Mouse (Mus musculus): ENCODE measurements around the gene Frmd4a. TPM values are rescaled to one million over a fixed set of nuclear protein-coding genes. Genes with fewer than 3 reads are reported as not detected.

Frmd4a gene
- 7.7 and 9.3 TPM in 2 replicates for polyA plus RNA-seq (2012; ENCODE audit: insufficient read depth, low replicate concordance)

DNA sequence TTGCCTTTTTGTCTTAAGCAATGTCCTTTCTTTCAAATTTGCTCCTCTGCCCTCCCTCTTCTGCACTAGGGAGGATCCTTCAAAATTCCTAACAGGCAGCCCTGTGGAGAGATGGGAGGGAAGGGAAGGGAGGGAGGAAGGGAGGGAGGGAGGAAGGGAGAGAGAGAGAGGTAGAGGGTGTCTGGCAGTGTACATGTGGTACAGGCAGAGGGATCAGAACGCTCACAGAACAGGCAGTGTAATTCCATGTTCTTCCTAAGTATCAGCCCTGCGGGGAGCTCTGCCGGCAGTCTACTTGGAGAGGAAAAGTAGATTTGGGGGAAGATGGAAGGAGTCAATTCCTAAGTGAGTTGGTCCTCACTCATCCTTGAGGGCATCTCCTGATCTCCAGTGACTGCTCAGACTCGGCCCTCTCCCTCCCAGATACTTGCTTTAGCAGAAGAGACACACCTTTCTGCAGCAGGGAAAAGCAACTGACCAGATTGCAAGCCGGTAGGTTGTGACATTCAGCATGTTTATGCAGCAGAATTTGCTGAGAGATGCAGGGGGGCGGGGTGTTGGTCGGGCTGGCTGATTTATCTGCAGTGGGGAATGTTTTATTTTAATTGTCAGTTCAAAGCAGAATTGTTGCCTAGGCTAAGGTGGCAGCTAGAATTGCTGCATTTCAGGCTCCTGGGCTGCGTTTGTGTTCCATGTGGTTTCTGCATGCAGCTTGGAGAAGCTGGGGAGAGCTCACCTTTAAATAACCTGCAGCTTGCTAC, at the start of gene Frmd4a:
TSS of gene Frmd4a (plus strand) at position 190 of the 761 bp plus-strand sequence.
- no peaks in the 10 kb centered on the region for H3K9me3 ChIP-seq
- no peak within 1 kb of the TSS for H3K4me3 ChIP-seq (replicated peaks)
- no peak for TF ChIP-seq FLI1 (IDR thresholded peaks at IDR 0.05; ENCODE audit: low read length)
- TF ChIP-seq GATA1 (IDR thresholded peaks at IDR 0.05; ENCODE audit: borderline replicate concordance, low read length), result no peak
- H3K4me1 ChIP-seq, result no peaks in the 10 kb centered on the region
- peaks cover 2% of the 10 kb centered on the region for H3K27me3 ChIP-seq (replicated peaks)
- H3K36me3 ChIP-seq (replicated peaks; ENCODE audit: low read length), result no peaks in the 10 kb centered on the region

DNA sequence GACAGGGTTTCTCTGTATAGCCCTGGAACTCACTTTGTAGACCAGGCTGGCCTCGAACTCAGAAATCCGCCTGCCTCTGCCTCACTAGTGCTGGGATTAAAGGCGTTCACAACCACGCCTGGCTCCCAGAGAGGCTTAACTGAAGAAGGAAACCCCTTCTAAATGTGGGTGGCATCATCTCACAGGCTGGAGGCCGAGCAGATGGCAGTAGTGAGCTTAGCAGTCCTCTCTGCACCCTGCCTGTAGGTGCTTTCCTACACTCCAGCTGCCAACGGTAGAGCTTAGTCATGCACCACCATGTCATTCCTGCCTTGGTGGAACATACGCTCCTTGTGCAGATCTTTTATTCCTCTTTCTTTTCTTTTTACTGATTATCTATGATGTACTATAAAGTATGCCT, 28.6 kb upstream of the Frmd4a start:
- Histone ChIP-seq H3K9me3 (peaks cover 6% of the 10 kb centered on the region), H3K27me3 (replicated peaks) (no peaks in the 10 kb centered on the region), H3K36me3 (replicated peaks; ENCODE audit: low read length) (no peaks in the 10 kb centered on the region), H3K4me3 (replicated peaks) (peak overlapping the region; percentile 64), H3K4me1 (no peaks in the 10 kb centered on the region)
- TF ChIP-seq FLI1 (IDR thresholded peaks at IDR 0.05; ENCODE audit: low read length) (no peak), GATA1 (IDR thresholded peaks at IDR 0.05; ENCODE audit: borderline replicate concordance, low read length) (no peak)

DNA sequence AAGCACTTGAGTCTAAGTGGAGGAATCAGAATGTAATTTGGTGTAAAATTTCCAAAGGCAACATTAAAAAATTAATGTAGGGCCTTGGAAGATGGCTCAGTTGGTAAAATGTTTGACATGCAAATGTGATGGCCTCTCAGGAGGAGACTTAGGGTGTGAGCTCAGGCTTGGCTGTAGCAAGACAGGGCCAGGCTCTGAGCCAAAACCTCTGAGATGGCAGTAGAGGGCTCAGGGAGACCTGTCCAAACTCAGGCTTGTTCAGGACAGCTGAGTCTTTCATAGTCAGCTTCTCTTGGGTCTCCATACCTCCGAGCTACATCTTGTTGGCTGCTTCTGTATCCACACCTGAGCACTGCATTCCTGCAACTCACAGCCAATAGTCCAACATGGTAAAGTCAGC, 27.1 kb upstream of the Frmd4a start:
- no peaks in the 10 kb centered on the region for H3K27me3 ChIP-seq (replicated peaks)
- H3K36me3 ChIP-seq (replicated peaks; ENCODE audit: low read length), result no peaks in the 10 kb centered on the region
- no peak overlapping the region for H3K4me3 ChIP-seq (replicated peaks)
- peaks cover 6% of the 10 kb centered on the region for H3K9me3 ChIP-seq
- H3K4me1 ChIP-seq, result no peaks in the 10 kb centered on the region
- TF ChIP-seq FLI1 (IDR thresholded peaks at IDR 0.05; ENCODE audit: low read length), result no peak
- no peak for TF ChIP-seq GATA1 (IDR thresholded peaks at IDR 0.05; ENCODE audit: borderline replicate concordance, low read length)

DNA sequence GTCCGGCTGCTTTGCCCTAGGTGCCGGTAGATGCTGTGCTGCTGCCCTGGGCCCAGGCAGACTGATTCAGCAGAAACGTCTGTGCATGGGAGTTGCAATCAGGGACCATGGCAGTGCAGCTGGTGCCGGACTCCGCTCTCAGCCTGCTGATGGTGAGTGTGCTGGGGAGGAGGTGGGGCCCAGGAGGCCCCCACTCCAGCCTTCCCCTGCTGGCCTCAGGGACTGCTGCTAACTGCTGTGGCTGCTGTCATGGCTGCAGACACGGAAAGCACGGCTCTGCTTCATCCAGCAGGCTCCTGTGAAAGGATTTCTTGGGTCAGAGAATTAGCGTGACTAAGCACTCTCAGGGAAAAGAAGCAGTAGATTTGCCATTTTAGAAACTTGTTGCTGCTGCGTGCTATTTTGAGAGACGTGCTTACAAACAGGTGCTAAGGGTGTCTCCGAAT, 937 bp downstream of the Frmd4a start:
- Histone ChIP-seq H3K4me3 (replicated peaks) (no peak overlapping the region), H3K4me1 (no peaks in the 10 kb centered on the region), H3K9me3 (no peaks in the 10 kb centered on the region), H3K36me3 (replicated peaks; ENCODE audit: low read length) (no peaks in the 10 kb centered on the region), H3K27me3 (replicated peaks) (peaks cover 2% of the 10 kb centered on the region)
- TF ChIP-seq GATA1 (IDR thresholded peaks at IDR 0.05; ENCODE audit: borderline replicate concordance, low read length), result no peak
- TF ChIP-seq FLI1 (IDR thresholded peaks at IDR 0.05; ENCODE audit: low read length), result no peak

DNA sequence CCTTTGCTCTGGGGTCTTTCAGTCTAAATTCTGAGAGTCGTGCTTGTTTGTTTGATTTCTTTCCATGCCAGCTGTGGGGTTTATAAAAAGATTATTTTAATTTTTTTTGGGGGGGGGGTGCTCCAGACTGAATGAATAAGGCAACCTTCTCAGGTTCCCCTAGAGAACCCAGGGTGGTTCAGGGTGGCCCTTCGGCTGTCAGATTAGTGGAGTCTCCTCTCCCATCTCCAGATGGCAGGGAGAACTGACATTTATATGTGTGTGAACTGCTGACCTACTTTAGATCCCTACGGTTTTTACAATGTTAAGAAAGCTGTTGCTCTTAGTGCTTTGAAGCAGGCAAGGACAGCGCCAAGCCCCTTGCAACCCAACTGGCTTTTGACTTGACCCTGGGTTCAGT, 1.4 kb downstream of the Frmd4a start:
- TF ChIP-seq GATA1 (IDR thresholded peaks at IDR 0.05; ENCODE audit: borderline replicate concordance, low read length) (no peak), FLI1 (IDR thresholded peaks at IDR 0.05; ENCODE audit: low read length) (no peak)
- peaks cover 2% of the 10 kb centered on the region for H3K27me3 ChIP-seq (replicated peaks)

DNA sequence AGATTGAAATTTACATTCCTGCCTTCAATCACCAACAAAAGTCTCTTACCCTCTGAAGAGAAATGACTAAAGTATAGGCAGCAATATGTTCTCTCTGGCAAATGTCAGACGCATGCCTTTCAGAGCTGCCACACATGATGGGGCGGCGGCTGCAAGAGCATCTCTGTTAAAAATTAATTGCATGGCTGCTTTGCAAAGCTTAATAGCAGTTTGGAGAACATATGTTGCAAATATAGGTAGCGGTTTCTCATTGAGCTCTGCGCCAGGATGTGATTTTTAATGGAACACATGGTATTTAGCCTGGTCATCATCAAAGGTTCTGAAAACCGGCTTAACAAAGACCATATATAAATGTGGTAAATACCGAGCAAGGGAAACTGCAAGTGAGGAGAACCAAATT, 7.4 kb downstream of the Frmd4a start:
- TF ChIP-seq GATA1 (IDR thresholded peaks at IDR 0.05; ENCODE audit: borderline replicate concordance, low read length) (no peak), FLI1 (IDR thresholded peaks at IDR 0.05; ENCODE audit: low read length) (no peak)
- no peak overlapping the region for H3K4me3 ChIP-seq (replicated peaks)
- H3K4me1 ChIP-seq, result no peaks in the 10 kb centered on the region
- no peaks in the 10 kb centered on the region for H3K27me3 ChIP-seq (replicated peaks)
- no peaks in the 10 kb centered on the region for H3K9me3 ChIP-seq
- H3K36me3 ChIP-seq (replicated peaks; ENCODE audit: low read length), result no peaks in the 10 kb centered on the region

More for the DNA sequence above, 1.4 kb downstream of the Frmd4a start:
- Histone ChIP-seq H3K36me3 (replicated peaks; ENCODE audit: low read length) (no peaks in the 10 kb centered on the region), H3K9me3 (no peaks in the 10 kb centered on the region), H3K4me1 (no peaks in the 10 kb centered on the region), H3K4me3 (replicated peaks) (no peak overlapping the region)

DNA sequence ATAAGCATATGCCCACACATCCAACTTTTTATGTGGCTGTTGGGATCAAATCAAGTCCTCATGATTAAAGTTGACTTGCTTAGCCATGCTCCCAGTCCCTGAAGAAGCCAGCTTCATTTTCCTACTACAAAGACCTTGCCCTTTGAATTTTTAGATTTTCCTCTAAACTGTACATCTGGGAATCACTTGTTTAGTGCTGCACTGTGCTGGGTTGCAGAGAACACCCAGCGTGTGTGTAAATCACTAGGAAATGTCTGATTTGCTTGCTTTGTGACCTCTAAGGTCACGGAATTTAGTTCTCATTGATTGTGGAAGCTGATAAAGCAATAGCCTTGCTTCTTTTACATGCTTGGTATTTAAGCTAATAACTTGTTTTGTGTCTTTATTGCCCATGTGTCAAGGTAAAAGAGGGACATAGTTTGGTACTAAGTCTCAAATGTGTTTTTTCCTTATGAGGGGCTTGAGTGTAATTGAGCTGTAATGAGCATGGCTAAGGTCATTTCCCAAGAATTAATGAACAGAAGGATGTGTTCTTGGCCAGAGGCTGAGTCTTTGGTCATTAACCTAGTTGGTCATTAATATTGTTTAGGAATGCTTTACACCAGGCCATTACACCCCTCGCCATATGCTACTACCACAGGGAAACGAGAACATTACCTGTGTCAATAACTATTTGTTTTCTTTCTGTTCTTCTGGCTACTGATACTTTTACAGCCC, 11.7 kb downstream of the Frmd4a start:
- Histone ChIP-seq H3K27me3 (replicated peaks) (no peaks in the 10 kb centered on the region), H3K36me3 (replicated peaks; ENCODE audit: low read length) (no peaks in the 10 kb centered on the region), H3K4me1 (no peaks in the 10 kb centered on the region), H3K9me3 (no peaks in the 10 kb centered on the region), H3K4me3 (replicated peaks) (no peak overlapping the region)
- TF ChIP-seq FLI1 (IDR thresholded peaks at IDR 0.05; ENCODE audit: low read length) (no peak), GATA1 (IDR thresholded peaks at IDR 0.05; ENCODE audit: borderline replicate concordance, low read length) (no peak)

DNA sequence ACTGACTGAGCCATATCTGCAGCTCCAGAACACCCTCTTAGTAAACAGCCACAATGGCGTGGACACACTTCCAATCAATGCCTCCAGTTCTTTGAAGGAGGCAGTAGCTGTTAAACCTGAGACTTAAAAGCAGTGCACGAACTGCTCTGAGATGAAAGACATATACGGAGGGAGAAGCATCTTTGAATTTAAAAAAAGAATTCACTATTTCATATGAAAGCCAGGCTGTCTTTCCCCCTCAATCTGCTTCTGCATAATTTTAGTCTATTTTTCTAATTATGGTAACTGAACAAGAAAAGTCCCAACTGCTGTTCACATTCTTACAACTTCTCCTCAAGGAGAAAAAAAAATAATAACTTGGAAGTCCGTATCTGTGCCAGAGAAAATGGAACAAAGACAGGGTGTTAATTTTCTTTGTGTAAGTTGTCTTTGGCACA, 18.7 kb downstream of the Frmd4a start:
- H3K36me3 ChIP-seq (replicated peaks; ENCODE audit: low read length), result no peaks in the 10 kb centered on the region
- no peaks in the 10 kb centered on the region for H3K9me3 ChIP-seq
- H3K4me1 ChIP-seq, result no peaks in the 10 kb centered on the region
- H3K4me3 ChIP-seq (replicated peaks), result no peak overlapping the region
- H3K27me3 ChIP-seq (replicated peaks), result no peaks in the 10 kb centered on the region
- TF ChIP-seq GATA1 (IDR thresholded peaks at IDR 0.05; ENCODE audit: borderline replicate concordance, low read length), result no peak
- TF ChIP-seq FLI1 (IDR thresholded peaks at IDR 0.05; ENCODE audit: low read length), result no peak

DNA sequence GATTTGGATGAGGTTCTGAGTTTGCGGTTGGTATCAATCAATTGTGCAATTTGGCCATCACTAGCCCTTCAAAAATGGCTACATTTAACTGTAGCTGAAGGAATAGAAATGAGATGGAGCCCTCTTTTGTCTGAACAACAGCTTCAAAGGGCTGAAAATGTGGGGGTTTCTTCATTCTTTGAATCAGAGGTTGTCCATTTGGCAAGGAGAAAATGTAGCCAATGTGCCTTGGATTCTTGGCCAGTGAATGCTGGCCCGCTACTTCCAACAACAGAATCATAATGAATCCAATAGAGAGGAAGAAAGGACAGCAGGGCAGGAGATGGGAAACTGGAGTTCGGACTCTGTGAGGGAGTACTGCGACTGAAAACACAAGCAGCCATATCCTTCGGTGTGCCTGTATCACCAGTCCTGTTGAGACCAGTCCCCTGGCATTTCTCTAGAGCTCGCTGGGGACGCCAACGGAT, 19.2 kb downstream of the Frmd4a start:
- Histone ChIP-seq H3K27me3 (replicated peaks) (no peaks in the 10 kb centered on the region), H3K36me3 (replicated peaks; ENCODE audit: low read length) (no peaks in the 10 kb centered on the region), H3K9me3 (no peaks in the 10 kb centered on the region), H3K4me1 (no peaks in the 10 kb centered on the region), H3K4me3 (replicated peaks) (no peak overlapping the region)
- TF ChIP-seq GATA1 (IDR thresholded peaks at IDR 0.05; ENCODE audit: borderline replicate concordance, low read length) (no peak), FLI1 (IDR thresholded peaks at IDR 0.05; ENCODE audit: low read length) (no peak)

DNA sequence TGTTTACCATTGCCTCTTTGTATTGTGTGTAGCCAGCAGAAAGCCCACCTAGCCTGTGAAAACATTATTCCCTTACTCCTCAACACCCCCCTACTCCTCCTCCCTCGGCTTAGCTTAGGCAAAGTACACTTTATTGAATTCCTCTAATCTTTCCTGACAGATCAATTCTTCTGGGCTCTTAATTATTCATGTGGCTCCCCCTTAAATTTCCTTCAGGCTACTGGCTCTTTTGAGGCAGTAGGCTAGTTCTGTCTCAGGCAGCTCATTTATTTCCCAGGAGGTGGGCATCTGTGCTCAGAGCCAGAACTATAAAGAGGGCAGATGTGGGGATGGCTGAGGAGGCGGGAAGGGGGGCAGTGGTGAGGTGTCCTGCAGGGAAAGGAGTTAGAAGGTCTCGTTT, 24.5 kb downstream of the Frmd4a start:
- no peaks in the 10 kb centered on the region for H3K27me3 ChIP-seq (replicated peaks)
- H3K36me3 ChIP-seq (replicated peaks; ENCODE audit: low read length), result no peaks in the 10 kb centered on the region
- TF ChIP-seq FLI1 (IDR thresholded peaks at IDR 0.05; ENCODE audit: low read length) (no peak), GATA1 (IDR thresholded peaks at IDR 0.05; ENCODE audit: borderline replicate concordance, low read length) (no peak)
- H3K4me3 ChIP-seq (replicated peaks), result no peak overlapping the region
- no peaks in the 10 kb centered on the region for H3K9me3 ChIP-seq
- H3K4me1 ChIP-seq, result no peaks in the 10 kb centered on the region
